Mouse (Mus musculus): ENCODE results near the gene Cmas. TPM values are rescaled to one million over a fixed set of nuclear protein-coding genes. Genes with fewer than 3 reads are reported as not detected.

Gene Cmas
- polyA plus RNA-seq, 1 experiment = 144 TPM

DNA sequence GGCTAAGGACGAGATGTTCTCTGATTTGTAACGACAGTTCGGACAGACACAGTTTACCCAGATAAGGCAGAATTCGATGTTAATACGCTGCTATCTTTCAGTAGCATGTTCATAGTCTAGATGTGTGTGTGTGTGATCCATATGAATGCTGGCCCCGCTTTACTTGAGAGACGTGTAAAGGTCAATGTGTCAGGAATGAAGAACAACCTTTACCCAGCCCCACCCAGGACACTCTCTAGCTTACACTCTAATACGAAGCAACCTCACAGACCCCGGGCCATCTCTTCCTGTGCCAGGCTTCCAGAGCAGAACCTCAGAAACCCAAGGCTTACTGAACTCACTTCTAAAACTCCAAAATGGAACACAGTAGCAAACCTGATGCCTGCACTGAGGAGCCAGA, 42.4 kb downstream of the Cmas start:
- TF ChIP-seq CTCF (IDR thresholded peaks at IDR 0.05; ENCODE audit: control insufficient read depth, insufficient read depth, low read length) = no peak
- no peak for TF ChIP-seq POLR2A (IDR thresholded peaks at IDR 0.05; ENCODE audit: borderline replicate concordance, control insufficient read depth, low read depth, low read length)
- no peak overlapping the region for H3K4me3 ChIP-seq (replicated peaks; ENCODE audit: control insufficient read depth, low read depth, low read length)
- 79% methylated on average over 9 of the region's 9 CpGs for WGBS
- no peaks in the 10 kb centered on the region; the same call in 1 of the 2 replicates for H3K4me1 ChIP-seq (ENCODE audit: control insufficient read depth, insufficient read depth, low read length)
- H3K27ac ChIP-seq (ENCODE audit: control insufficient read depth, insufficient read depth, low read depth, low read length, poor library complexity) = no peak overlapping the region

DNA sequence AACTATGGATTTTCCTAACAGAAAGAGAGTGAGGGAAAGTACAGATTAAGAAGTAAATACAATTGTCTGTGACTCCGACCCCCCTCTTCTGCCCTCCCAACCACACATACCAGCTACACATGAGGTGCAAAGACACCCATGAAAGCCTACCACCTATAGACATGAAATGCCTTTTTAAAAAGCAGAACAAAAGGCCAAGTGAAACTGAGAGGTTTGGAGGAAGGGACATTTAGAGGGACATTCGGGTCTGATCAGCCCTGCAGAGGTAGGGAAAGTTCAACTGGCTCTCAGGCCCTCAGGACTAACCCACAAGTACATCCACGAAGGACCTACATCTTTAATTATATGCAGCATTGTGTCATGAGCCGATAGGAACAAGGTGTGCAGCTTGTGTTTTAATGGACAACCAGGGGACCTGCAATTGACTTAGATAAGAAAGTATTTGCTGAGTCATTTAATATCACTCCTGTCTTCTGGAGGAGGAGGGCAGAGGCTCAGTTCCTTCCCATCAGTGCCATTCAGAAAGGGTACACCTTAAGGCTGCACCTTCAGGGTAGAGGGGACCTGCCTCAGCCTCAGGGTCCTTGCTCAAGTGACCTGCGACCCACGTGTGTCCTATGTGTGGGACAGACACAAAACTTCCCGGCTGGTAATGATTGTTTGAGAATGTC, 43.4 kb downstream of the Cmas start:
- H3K27ac ChIP-seq (ENCODE audit: control insufficient read depth, insufficient read depth, low read depth, low read length, poor library complexity) = no peak overlapping the region
- H3K4me1 ChIP-seq (ENCODE audit: control insufficient read depth, insufficient read depth, low read length) = no peaks in the 10 kb centered on the region
- no peak overlapping the region for H3K4me3 ChIP-seq (replicated peaks; ENCODE audit: control insufficient read depth, low read depth, low read length)
- 55% methylated on average over 7 of the region's 7 CpGs for WGBS
- TF ChIP-seq CTCF (IDR thresholded peaks at IDR 0.05; ENCODE audit: control insufficient read depth, insufficient read depth, low read length) (no peak), POLR2A (IDR thresholded peaks at IDR 0.05; ENCODE audit: borderline replicate concordance, control insufficient read depth, low read depth, low read length) (no peak)

GRCm38 (mm10) chr6:142801687-142802086, 45.2 kb downstream of the Cmas start:
- TF ChIP-seq POLR2A (IDR thresholded peaks at IDR 0.05; ENCODE audit: borderline replicate concordance, control insufficient read depth, low read depth, low read length) (no peak), CTCF (IDR thresholded peaks at IDR 0.05; ENCODE audit: control insufficient read depth, insufficient read depth, low read length) (no peak)
- Histone ChIP-seq H3K4me1 (ENCODE audit: control insufficient read depth, insufficient read depth, low read length) (peaks cover 4% of the 10 kb centered on the region), H3K27ac (ENCODE audit: control insufficient read depth, insufficient read depth, low read depth, low read length, poor library complexity) (no peak overlapping the region), H3K4me3 (replicated peaks; ENCODE audit: control insufficient read depth, low read depth, low read length) (no peak overlapping the region)
- WGBS = 81% methylated on average over 5 of the region's 5 CpGs

- TF ChIP-seq POLR2A (IDR thresholded peaks at IDR 0.05; ENCODE audit: borderline replicate concordance, control insufficient read depth, low read depth, low read length) = no peak
- no peak for TF ChIP-seq CTCF (IDR thresholded peaks at IDR 0.05; ENCODE audit: control insufficient read depth, insufficient read depth, low read length)
- H3K4me1 ChIP-seq (ENCODE audit: control insufficient read depth, insufficient read depth, low read length) = peaks cover 4% of the 10 kb centered on the region
Observed at GRCm38 (mm10) chr6:142802617-142803525, 46.4 kb downstream of the Cmas start.

GRCm38 (mm10) chr6:142804402-142804801, 47.9 kb downstream of the Cmas start, which contains the start of gene Sult6b2:
Gene Sult6b2 (minus strand): TSS chr6:142804502.
- no peak for TF ChIP-seq POLR2A (IDR thresholded peaks at IDR 0.05; ENCODE audit: borderline replicate concordance, control insufficient read depth, low read depth, low read length)
- TF ChIP-seq CTCF (IDR thresholded peaks at IDR 0.05; ENCODE audit: control insufficient read depth, insufficient read depth, low read length) = no peak
- Histone ChIP-seq H3K27ac (ENCODE audit: control insufficient read depth, insufficient read depth, low read depth, low read length, poor library complexity) (no peak within 1 kb of the TSS), H3K4me1 (ENCODE audit: control insufficient read depth, insufficient read depth, low read length) (peaks cover 4% of the 10 kb centered on the region), H3K4me3 (replicated peaks; ENCODE audit: control insufficient read depth, low read depth, low read length) (no peak within 1 kb of the TSS)

More at GRCm38 (mm10) chr6:142802617-142803525, 46.4 kb downstream of the Cmas start:
- Histone ChIP-seq H3K27ac (ENCODE audit: control insufficient read depth, insufficient read depth, low read depth, low read length, poor library complexity) (no peak overlapping the region), H3K4me3 (replicated peaks; ENCODE audit: control insufficient read depth, low read depth, low read length) (no peak overlapping the region)
- 62% methylated on average over 11 of the region's 11 CpGs for whole genome bisulfite sequencing

GRCm38 (mm10) chr6:142806326-142806725, 49.8 kb downstream of the Cmas start:
- TF ChIP-seq CTCF (IDR thresholded peaks at IDR 0.05; ENCODE audit: control insufficient read depth, insufficient read depth, low read length) (no peak), POLR2A (IDR thresholded peaks at IDR 0.05; ENCODE audit: borderline replicate concordance, control insufficient read depth, low read depth, low read length) (no peak)
- no peak overlapping the region for H3K27ac ChIP-seq (ENCODE audit: control insufficient read depth, insufficient read depth, low read depth, low read length, poor library complexity)
- whole genome bisulfite sequencing = 17% methylated on average over 4 of the region's 4 CpGs
- H3K4me3 ChIP-seq (replicated peaks; ENCODE audit: control insufficient read depth, low read depth, low read length) = no peak overlapping the region
- H3K4me1 ChIP-seq (ENCODE audit: control insufficient read depth, insufficient read depth, low read length) = peaks cover 4% of the 10 kb centered on the region

DNA sequence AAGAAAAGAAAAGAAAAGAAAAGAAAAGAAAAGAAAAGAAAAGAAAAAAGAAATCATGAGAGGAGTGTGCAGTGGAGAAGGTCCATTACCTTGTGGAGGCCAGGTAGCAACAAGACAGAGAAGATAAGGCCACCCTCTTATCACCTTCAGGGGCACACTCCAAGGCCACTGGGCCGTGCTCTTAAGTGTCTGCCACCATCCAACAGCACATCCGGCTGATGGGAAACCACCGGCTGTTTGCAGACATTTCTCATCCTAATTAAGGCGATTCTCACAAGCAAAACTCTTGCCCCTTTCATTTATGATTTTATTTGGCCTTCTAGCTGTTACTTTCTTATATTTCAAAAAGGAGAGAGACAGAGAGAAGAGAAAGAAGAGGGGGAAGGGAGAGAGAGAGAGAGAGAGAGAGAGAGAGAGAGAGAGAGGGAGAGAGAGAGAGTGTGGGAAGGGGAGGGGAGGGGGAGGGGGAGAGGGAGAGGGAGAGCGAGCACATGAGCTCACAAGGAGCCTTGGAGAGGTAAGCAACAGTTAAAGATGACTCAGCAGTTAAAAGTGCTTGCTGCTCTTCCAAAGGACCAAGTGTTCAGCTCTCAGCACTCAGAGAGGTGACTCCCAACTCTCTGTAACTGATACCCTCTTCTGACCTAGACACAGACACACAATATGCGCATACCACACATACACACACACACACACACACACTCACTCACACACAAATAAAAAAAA, 53.0 kb downstream of the Cmas start:
- TF ChIP-seq CTCF (IDR thresholded peaks at IDR 0.05; ENCODE audit: control insufficient read depth, insufficient read depth, low read length) (no peak), POLR2A (IDR thresholded peaks at IDR 0.05; ENCODE audit: borderline replicate concordance, control insufficient read depth, low read depth, low read length) (no peak)
- 33% methylated on average over 6 of the region's 6 CpGs for WGBS
- Histone ChIP-seq H3K27ac (ENCODE audit: control insufficient read depth, insufficient read depth, low read depth, low read length, poor library complexity) (no peak overlapping the region), H3K4me1 (ENCODE audit: control insufficient read depth, insufficient read depth, low read length) (peaks cover 4% of the 10 kb centered on the region), H3K4me3 (replicated peaks; ENCODE audit: control insufficient read depth, low read depth, low read length) (no peak overlapping the region)

- no peak overlapping the region for H3K4me3 ChIP-seq (replicated peaks; ENCODE audit: control insufficient read depth, low read depth, low read length)
- TF ChIP-seq CTCF (IDR thresholded peaks at IDR 0.05; ENCODE audit: control insufficient read depth, insufficient read depth, low read length) (no peak), POLR2A (IDR thresholded peaks at IDR 0.05; ENCODE audit: borderline replicate concordance, control insufficient read depth, low read depth, low read length) (no peak)
- WGBS = 18% methylated on average over 6 of the region's 6 CpGs
- H3K4me1 ChIP-seq (ENCODE audit: control insufficient read depth, insufficient read depth, low read length) = peaks cover 3% of the 10 kb centered on the region
- H3K27ac ChIP-seq (ENCODE audit: control insufficient read depth, insufficient read depth, low read depth, low read length, poor library complexity) = no peak overlapping the region
Observed at GRCm38 (mm10) chr6:142810239-142810638, 53.8 kb downstream of the Cmas start.

Data from bone marrow, adult 2 months (tissue).